ENCODE assay signal across 13 mouse cellular contexts in the genomic region with DNA sequence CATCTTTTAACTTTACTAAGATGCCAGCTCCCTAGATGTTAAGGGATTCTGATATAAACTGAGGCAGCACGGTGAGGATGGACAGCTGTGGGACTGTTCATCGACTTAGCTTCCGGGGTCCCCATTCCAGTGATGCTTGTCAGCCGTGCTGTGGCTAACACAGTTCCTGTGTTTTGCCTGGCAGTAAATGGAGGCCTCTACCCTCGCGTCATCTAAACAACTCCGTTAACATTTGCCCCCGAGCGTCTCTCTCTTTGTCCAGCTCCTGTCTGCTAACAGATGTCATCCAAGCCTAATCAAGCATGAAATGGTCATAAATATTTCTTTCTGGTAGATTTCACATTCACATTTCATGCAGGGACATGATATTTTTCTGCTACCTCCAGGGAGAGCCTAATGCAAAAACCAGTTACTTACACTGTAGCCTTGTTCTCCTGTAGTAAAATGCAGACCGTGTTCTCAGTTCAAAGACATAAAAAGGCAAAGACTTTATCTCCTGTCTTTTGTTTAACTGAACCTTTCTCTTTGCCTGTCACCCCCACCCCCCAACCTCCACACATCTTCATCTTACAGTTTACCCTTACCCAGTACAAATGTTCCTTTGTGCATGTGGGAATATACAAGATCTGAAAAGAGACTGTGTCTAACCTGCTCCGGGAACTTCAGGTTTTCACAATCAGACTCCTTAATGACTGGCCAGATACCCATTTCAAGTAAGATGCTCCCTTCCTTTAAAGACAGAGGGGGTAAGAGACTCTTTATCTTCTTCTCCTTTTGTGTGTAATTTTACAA.
DNase-seq lines count a peak whose midpoint lies in the region; ATAC-seq and TF ChIP-seq lines count a peak whose summit lies in the region.
"Had no signal": no experiment of that assay in that cellular context is flagged by ENCODE, and none has a peak within 500 bp of the region (broad histone marks: within the 10 kb centered on the region; RNA-seq: fewer than 3 reads in every experiment).

No protein-coding gene starts in this region.

- no peak for TF ChIP-seq CTCF in forebrain, postnatal 0 days (IDR thresholded peaks at IDR 0.05; ENCODE audit: low read depth)

- H3K4me3 ChIP-seq in forebrain, embryonic 10.5 days, result no peak overlapping the region
- no peak overlapping the region for H3K4me3 ChIP-seq in forebrain, postnatal 0 days (ENCODE audit: low read depth, low read length)
- no peak overlapping the region for H3K4me3 ChIP-seq in lung, embryonic 15.5 days
- H3K4me3 ChIP-seq in hindbrain, embryonic 13.5 days, result no peak overlapping the region
- H3K4me3 ChIP-seq in neural tube, embryonic 14.5 days (ENCODE audit: low read depth, low read length), result no peak overlapping the region

- no peaks in the 10 kb centered on the region for H3K9me3 ChIP-seq in forebrain, embryonic 10.5 days
- H3K9me3 ChIP-seq in forebrain, postnatal 0 days (ENCODE audit: low read length), result no peaks in the 10 kb centered on the region
- no peaks in the 10 kb centered on the region for H3K9me3 ChIP-seq in lung, embryonic 15.5 days
- H3K9me3 ChIP-seq in hindbrain, embryonic 13.5 days, result no peaks in the 10 kb centered on the region
- no peaks in the 10 kb centered on the region for H3K9me3 ChIP-seq in neural tube, embryonic 14.5 days (ENCODE audit: control insufficient read depth, low read length)
- H3K9me3 ChIP-seq: G1E had no signal

- H3K27me3 ChIP-seq in forebrain, embryonic 10.5 days (ENCODE audit: poor library complexity, severe bottlenecking), result no peaks in the 10 kb centered on the region
- H3K27me3 ChIP-seq in forebrain, postnatal 0 days (ENCODE audit: insufficient read depth, low read length), result no peaks in the 10 kb centered on the region
- H3K27me3 ChIP-seq in lung, embryonic 15.5 days, result no peaks in the 10 kb centered on the region
- H3K27me3 ChIP-seq in hindbrain, embryonic 13.5 days, result 0 out of 2 replicates have a peak, but pooled peaks cover 4% of the 10 kb centered on the region
- H3K27me3 ChIP-seq in neural tube, embryonic 14.5 days (ENCODE audit: control insufficient read depth, insufficient read depth, low read length), result no peaks in the 10 kb centered on the region

- H3K4me2 ChIP-seq in forebrain, postnatal 0 days (ENCODE audit: low read depth), result no peak overlapping the region
- H3K4me2 ChIP-seq in lung, embryonic 15.5 days, result no peak overlapping the region
- no peak overlapping the region for H3K4me2 ChIP-seq in hindbrain, embryonic 13.5 days
- H3K4me2 ChIP-seq in neural tube, embryonic 14.5 days (ENCODE audit: low read depth, low read length), result no peak overlapping the region

- H3K4me1 ChIP-seq in forebrain, embryonic 10.5 days, result peaks cover 52% of the 10 kb centered on the region
- H3K4me1 ChIP-seq in forebrain, postnatal 0 days (ENCODE audit: insufficient read depth), result peaks cover 12% of the 10 kb centered on the region; the same call in 1 of the 2 replicates
- peaks cover 27% of the 10 kb centered on the region for H3K4me1 ChIP-seq in lung, embryonic 15.5 days
- H3K4me1 ChIP-seq in hindbrain, embryonic 13.5 days (replicated peaks), result peaks cover 46% of the 10 kb centered on the region
- H3K4me1 ChIP-seq in neural tube, embryonic 14.5 days (ENCODE audit: control insufficient read depth, insufficient read depth, low read length), result peaks cover 27% of the 10 kb centered on the region

- 26% methylated on average over 11 of the region's 11 CpGs for WGBS in forebrain, embryonic 10.5 days
- WGBS in forebrain, postnatal 0 days, result 21% methylated on average over 11 of the region's 11 CpGs
- 18% methylated on average over 11 of the region's 11 CpGs for WGBS in lung, embryonic 15.5 days
- 6% methylated on average over 11 of the region's 11 CpGs for WGBS in hindbrain, embryonic 13.5 days
- WGBS in neural tube, embryonic 14.5 days, result 3% methylated on average over 11 of the region's 11 CpGs

- no peak overlapping the region for H3K9ac ChIP-seq in forebrain, postnatal 0 days
- no peak overlapping the region for H3K9ac ChIP-seq in lung, embryonic 15.5 days
- no peak overlapping the region; the same call in 1 of the 2 replicates for H3K9ac ChIP-seq in hindbrain, embryonic 13.5 days
- no peak overlapping the region for H3K9ac ChIP-seq in neural tube, embryonic 14.5 days (replicated peaks; ENCODE audit: low read depth, low read length)

- peak; percentile 35 for DNase-seq in forebrain, embryonic 10.5 days (ENCODE audit: extremely low spot score, low spot score)
- no peak for DNase-seq in forebrain, postnatal 0 days
- no peak for DNase-seq in lung, postnatal 25 days (ENCODE audit: low spot score)
- DNase-seq in layer of hippocampus, adult 9-11 months, result no peak
- DNase-seq: adrenal gland, adult 2 months; cerebellum, adult 8-10 months; kidney, postnatal 10 days had no signal

- H3K27ac ChIP-seq in forebrain, embryonic 10.5 days, result peak overlapping the region; percentile 69; the same call in 1 of the 2 replicates
- H3K27ac ChIP-seq in forebrain, postnatal 0 days (ENCODE audit: low read depth, low read length), result no peak overlapping the region
- H3K27ac ChIP-seq in lung, embryonic 15.5 days, result peak overlapping the region; percentile 15; the same call in 1 of the 2 replicates
- peak overlapping the region; percentile 30; the same call in 1 of the 2 replicates for H3K27ac ChIP-seq in hindbrain, embryonic 13.5 days
- no peak overlapping the region for H3K27ac ChIP-seq in neural tube, embryonic 14.5 days (ENCODE audit: low read depth, low read length)
- H3K27ac ChIP-seq: macrophage had no signal

- ATAC-seq in forebrain, postnatal 0 days, result no peak
- peak; percentile 68; the same call in 1 of the 2 replicates for ATAC-seq in lung, embryonic 15.5 days (ENCODE audit: borderline replicate concordance, extremely low read depth, low FRiP score, low TSS enrichment)
- 0 out of 2 replicates have a peak, but pooled peaks have one; percentile 60 for ATAC-seq in hindbrain, embryonic 13.5 days (ENCODE audit: low FRiP score)
- peak; percentile 46; the same call in 1 of the 2 replicates for ATAC-seq in neural tube, embryonic 14.5 days (ENCODE audit: low read depth)
- no peak for ATAC-seq in inflammation-experienced regulatory T-cells, adult 6 months

- no peaks in the 10 kb centered on the region for H3K36me3 ChIP-seq in forebrain, embryonic 10.5 days (replicated peaks)
- H3K36me3 ChIP-seq in forebrain, postnatal 0 days (ENCODE audit: insufficient read depth), result no peaks in the 10 kb centered on the region
- no peaks in the 10 kb centered on the region for H3K36me3 ChIP-seq in lung, embryonic 15.5 days
- H3K36me3 ChIP-seq in hindbrain, embryonic 13.5 days, result no peaks in the 10 kb centered on the region
- no peaks in the 10 kb centered on the region for H3K36me3 ChIP-seq in neural tube, embryonic 14.5 days (ENCODE audit: control insufficient read depth, insufficient read depth, low read length)

Comparison
In these comparisons a context has a peak if more than half of its experiments do, and no peak if none do; other contexts are left out.
1. H3K27ac ChIP-seq: peak in forebrain, embryonic 10.5 days (single experiment), lung, embryonic 15.5 days (single experiment) and hindbrain, embryonic 13.5 days (single experiment); none in forebrain, postnatal 0 days (single experiment) and neural tube, embryonic 14.5 days (single experiment).
2. ATAC-seq: peak in lung, embryonic 15.5 days (single experiment), hindbrain, embryonic 13.5 days (single experiment) and neural tube, embryonic 14.5 days (single experiment); none in forebrain, postnatal 0 days (single experiment) and inflammation-experienced regulatory T-cells, adult 6 months (single experiment).